Mouse (Mus musculus) C2C12 (cell line): Measurements from ENCODE around the gene Bglap2. TPM values are rescaled to one million over a fixed set of nuclear protein-coding genes. Genes with fewer than 3 reads are reported as not detected.

Source experiments
- H3K27me3 ChIP-seq: one replicate; pipeline ENCODE4 v1.6.1; 2011; ENCODE audit not compliant: control insufficient read depth, insufficient read depth, insufficient read length
- H3K36me3 ChIP-seq: one replicate; pipeline ENCODE4 v1.6.1; 2011; ENCODE audit not compliant: control insufficient read depth, insufficient read depth
- H3K4me3 ChIP-seq: one replicate; pipeline ENCODE4 v1.5.1; 2011; ENCODE audit warnings: mild to moderate bottlenecking, control low read depth; ENCODE audit not compliant: poor library complexity, insufficient read depth, severe bottlenecking
- H3K79me2 ChIP-seq: one replicate; pipeline ENCODE4 v1.6.1; 2011; ENCODE audit not compliant: control insufficient read depth, insufficient read depth
- H3K79me3 ChIP-seq: one replicate; pipeline ENCODE4 v1.6.1; 2011; ENCODE audit warnings: low read depth, control low read depth
- H3ac ChIP-seq: one replicate; pipeline ENCODE3; 2011; ENCODE audit warnings: low read depth; ENCODE audit not compliant: control insufficient read depth, insufficient read length
- CEBPB ChIP-seq: IDR thresholded peaks from one replicate; pipeline ENCODE4 v1.6.1; 2011; ENCODE audit warnings: low read depth, mild to moderate bottlenecking, control low read depth, moderate library complexity
- CTCF ChIP-seq: IDR thresholded peaks from one replicate; pipeline ENCODE4 v1.5.1; 2011; ENCODE audit not compliant: control insufficient read depth, insufficient read depth, insufficient read length
- FOSL1 ChIP-seq: IDR thresholded peaks from one replicate; pipeline ENCODE4 v1.8.0; 2011; ENCODE audit warnings: mild to moderate bottlenecking, low read length; ENCODE audit not compliant: poor library complexity, insufficient read depth, severe bottlenecking
- MAX ChIP-seq: IDR thresholded peaks from one replicate; pipeline ENCODE4 v1.6.1; 2011; ENCODE audit warnings: mild to moderate bottlenecking, control low read depth
- MYOD1 ChIP-seq: IDR thresholded peaks from one replicate; pipeline ENCODE4 v1.6.1; 2011; ENCODE audit warnings: low read depth; ENCODE audit not compliant: control insufficient read depth, insufficient read length
- MYOG ChIP-seq: IDR thresholded peaks from one replicate; pipeline ENCODE4 v1.6.1; 2011; ENCODE audit not compliant: control insufficient read depth, insufficient read length; ENCODE audit errors: extremely low read depth
- USF1 ChIP-seq: IDR thresholded peaks from one replicate; pipeline ENCODE4 v1.6.1; 2011; ENCODE audit warnings: low read depth, mild to moderate bottlenecking, control low read depth, moderate library complexity
- polyA plus RNA-seq: library from polyadenylated mRNA; unstranded; fragments of >200 nt; fragmentation: generic; extraction: Trizol; gene quantifications from one replicate; pipeline ENCODE4 v1.2.1, GENCODE M21; 2012; ENCODE audit warnings: missing spikeins

Gene Bglap2
- polyA plus RNA-seq, 1 experiment: 4.6 TPM

- Histone ChIP-seq H3K27me3 (no peaks in the 10 kb centered on the region), H3ac (no peak overlapping the region), H3K79me3 (no peaks in the 10 kb centered on the region), H3K36me3 (peaks cover 96% of the 10 kb centered on the region), H3K4me3 (no peak overlapping the region), H3K79me2 (no peaks in the 10 kb centered on the region)
- TF ChIP-seq MYOD1: no peak
- TF ChIP-seq MYOG: no peak
Measured at GRCm38 (mm10) chr3:88350732-88351131, 27.8 kb downstream of the Bglap2 start.

GRCm38 (mm10) chr3:88339006-88339405 is 39.5 kb downstream of the Bglap2 start:
- Histone ChIP-seq H3K4me3 (no peak overlapping the region), H3K79me2 (peaks cover 63% of the 10 kb centered on the region), H3K36me3 (peaks cover 63% of the 10 kb centered on the region), H3K27me3 (no peaks in the 10 kb centered on the region), H3K79me3 (peaks cover 53% of the 10 kb centered on the region), H3ac (no peak overlapping the region)
- TF ChIP-seq CTCF: no peak
- no peak for TF ChIP-seq MYOD1
- no peak for TF ChIP-seq MAX
- no peak for TF ChIP-seq USF1

GRCm38 (mm10) chr3:88338316-88338715 is 40.2 kb downstream of the Bglap2 start:
- H3K27me3 ChIP-seq: no peaks in the 10 kb centered on the region
- peaks cover 63% of the 10 kb centered on the region for H3K79me2 ChIP-seq
- TF ChIP-seq CEBPB (no peak), USF1 (no peak), CTCF (no peak), MYOD1 (no peak), MYOG (no peak), MAX (no peak), FOSL1 (no peak)
- H3K4me3 ChIP-seq: no peak overlapping the region
- no peak overlapping the region for H3ac ChIP-seq
- peaks cover 56% of the 10 kb centered on the region for H3K36me3 ChIP-seq
- peaks cover 53% of the 10 kb centered on the region for H3K79me3 ChIP-seq

- H3K4me3 ChIP-seq: peak overlapping the region; percentile 74
- H3K27me3 ChIP-seq: no peaks in the 10 kb centered on the region
- peaks cover 53% of the 10 kb centered on the region for H3K79me3 ChIP-seq
- peaks cover 63% of the 10 kb centered on the region for H3K79me2 ChIP-seq
- peak overlapping the region; percentile 41 for H3ac ChIP-seq
- H3K36me3 ChIP-seq: peaks cover 48% of the 10 kb centered on the region
- TF ChIP-seq USF1: no peak
- no peak for TF ChIP-seq FOSL1
- no peak for TF ChIP-seq MYOD1
- no peak for TF ChIP-seq CTCF
- TF ChIP-seq MAX: no peak
- no peak for TF ChIP-seq MYOG
- no peak for TF ChIP-seq CEBPB
Measured at GRCm38 (mm10) chr3:88337367-88338020, 41.0 kb downstream of the Bglap2 start.

GRCm38 (mm10) chr3:88336058-88337013 is 42.2 kb downstream of the Bglap2 start, which contains the start of the genes Tmem79 and Smg5:
TSS of gene Tmem79 (minus strand) at chr3:88336148.
TSS of gene Smg5 (plus strand) at chr3:88336260.
- Histone ChIP-seq H3K4me3 (peak within 1 kb of the TSS; percentile 74), H3K36me3 (peaks cover 37% of the 10 kb centered on the region), H3K79me3 (peaks cover 49% of the 10 kb centered on the region), H3K79me2 (peaks cover 51% of the 10 kb centered on the region), H3ac (peak within 1 kb of the TSS; percentile 94), H3K27me3 (no peaks in the 10 kb centered on the region)
- no peak for TF ChIP-seq MYOG
- no peak for TF ChIP-seq CTCF
- no peak for TF ChIP-seq MYOD1
- no peak for TF ChIP-seq MAX
- no peak for TF ChIP-seq FOSL1
